Mouse (Mus musculus): ENCODE results near the gene Efhd2.

GRCm38 (mm10) chr4:141901711-141902478 is 27.2 kb upstream of the Efhd2 start:
- no peak for TF ChIP-seq POLR2A (IDR thresholded peaks at IDR 0.05; ENCODE audit: low read depth, low read length)
- TF ChIP-seq CTCF (conservative IDR thresholded peaks at IDR 0.05; ENCODE audit: insufficient read depth, insufficient read length, low read depth, low read length) = no peak

All from kidney, adult 2 months (tissue).